Mouse (Mus musculus): Measurements from ENCODE around the gene 1700007K13Rik. TPM values are rescaled to one million over a fixed set of nuclear protein-coding genes. Genes with fewer than 3 reads are reported as not detected.
"Not testable (repeated sequence)": the region's sequence is repeated elsewhere in the genome, so short reads cannot be mapped to it uniquely, and the experiment has no call there.

Gene 1700007K13Rik
- 2.4 and 3.5 TPM in 2 replicates for polyA plus RNA-seq (2012; rRNA removed)

- peak; percentile 41 to 78 for DNase-seq (ENCODE audit: extremely low spot score in 1 of 2, low spot score in 1 of 2)
Observed at GRCm38 (mm10) chr2:28465836-28466518, at the start of gene 1700007K13Rik. 1700007K13Rik (minus strand) TSS chr2:28466332.

GRCm38 (mm10) chr2:28514489-28514888 is 48.4 kb upstream of the 1700007K13Rik start:
- peak; percentile 69 to 95 for DNase-seq (ENCODE audit: extremely low spot score in 1 of 2, low spot score in 1 of 2)

GRCm38 (mm10) chr2:28513431-28514370 is 47.6 kb upstream of the 1700007K13Rik start:
- no peak for DNase-seq (ENCODE audit: extremely low spot score in 1 of 2, low spot score in 1 of 2)

GRCm38 (mm10) chr2:28512798-28513401 is 46.8 kb upstream of the 1700007K13Rik start, which contains the start of gene Ralgds:
Ralgds (plus strand) TSS chr2:28513125.
- DNase-seq (ENCODE audit: extremely low spot score in 1 of 2, low spot score in 1 of 2) = no peak

GRCm38 (mm10) chr2:28511600-28511999 is 45.5 kb upstream of the 1700007K13Rik start:
- DNase-seq (ENCODE audit: extremely low spot score in 1 of 2, low spot score in 1 of 2) = not testable (repeated sequence)

- DNase-seq (ENCODE audit: extremely low spot score in 1 of 2, low spot score in 1 of 2) = no peak
Observed at GRCm38 (mm10) chr2:28506291-28506690, 40.2 kb upstream of the 1700007K13Rik start.

GRCm38 (mm10) chr2:28505795-28506194 is 39.7 kb upstream of the 1700007K13Rik start, which contains the start of gene Gm10134:
Gm10134 (plus strand) TSS chr2:28506095.
- DNase-seq (ENCODE audit: extremely low spot score in 1 of 2, low spot score in 1 of 2) = no peak

GRCm38 (mm10) chr2:28504676-28505075 is 38.5 kb upstream of the 1700007K13Rik start:
- DNase-seq (ENCODE audit: extremely low spot score in 1 of 2, low spot score in 1 of 2) = no peak

GRCm38 (mm10) chr2:28502987-28503386 is 36.9 kb upstream of the 1700007K13Rik start:
- DNase-seq (ENCODE audit: extremely low spot score in 1 of 2, low spot score in 1 of 2) = no peak

GRCm38 (mm10) chr2:28498431-28498830 is 32.3 kb upstream of the 1700007K13Rik start:
- no peak for DNase-seq (ENCODE audit: extremely low spot score in 1 of 2, low spot score in 1 of 2)

GRCm38 (mm10) chr2:28497561-28497960 is 31.4 kb upstream of the 1700007K13Rik start:
- no peak for DNase-seq (ENCODE audit: extremely low spot score in 1 of 2, low spot score in 1 of 2)

GRCm38 (mm10) chr2:28496671-28497070 is 30.5 kb upstream of the 1700007K13Rik start, which contains the start of gene Gbgt1:
Gbgt1 (plus strand) TSS chr2:28496891.
- no peak for DNase-seq (ENCODE audit: extremely low spot score in 1 of 2, low spot score in 1 of 2)

GRCm38 (mm10) chr2:28495801-28496595 is 29.9 kb upstream of the 1700007K13Rik start:
- DNase-seq (ENCODE audit: extremely low spot score in 1 of 2, low spot score in 1 of 2) = no peak

GRCm38 (mm10) chr2:28495207-28495756 is 29.1 kb upstream of the 1700007K13Rik start:
- peak in 1 of 2 experiments; percentile 38 for DNase-seq (ENCODE audit: extremely low spot score in 1 of 2, low spot score in 1 of 2)

- no peak for DNase-seq (ENCODE audit: extremely low spot score in 1 of 2, low spot score in 1 of 2)
Observed at GRCm38 (mm10) chr2:28494521-28494920, 28.4 kb upstream of the 1700007K13Rik start.

GRCm38 (mm10) chr2:28483861-28484260 is 17.7 kb upstream of the 1700007K13Rik start:
- DNase-seq (ENCODE audit: extremely low spot score in 1 of 2, low spot score in 1 of 2) = no peak

- no peak for DNase-seq (ENCODE audit: extremely low spot score in 1 of 2, low spot score in 1 of 2)
Observed at GRCm38 (mm10) chr2:28479208-28480204, 13.4 kb upstream of the 1700007K13Rik start.

- DNase-seq (ENCODE audit: extremely low spot score in 1 of 2, low spot score in 1 of 2) = not testable (repeated sequence)
Observed at GRCm38 (mm10) chr2:28477993-28478392, 11.9 kb upstream of the 1700007K13Rik start.
